Mouse (Mus musculus) thymus, postnatal 0 days (tissue): ENCODE data around the gene Cdkl5. TPM values are rescaled to one million over a fixed set of nuclear protein-coding genes. Genes with fewer than 3 reads are reported as not detected.
"Not testable (repeated sequence)": the region's sequence is repeated elsewhere in the genome, so short reads cannot be mapped to it uniquely, and the experiment has no call there.

Source experiments
- DNase-seq: peaks from one replicate; pipeline ENCODE4 v3.0.0-alpha.2; 2015; ENCODE audit warnings: low spot score
- polyA plus RNA-seq: library from polyadenylated mRNA; unstranded; fragments of >200 nt; fragmentation: Nextera tagmentation; extraction: Ambion mirVana; gene quantifications from 2 replicates; pipeline ENCODE4 v1.2.1, GENCODE M21; 2015

The Cdkl5 gene
- polyA plus RNA-seq, 1 experiment from 2014 or later: 0.48 TPM

DNA sequence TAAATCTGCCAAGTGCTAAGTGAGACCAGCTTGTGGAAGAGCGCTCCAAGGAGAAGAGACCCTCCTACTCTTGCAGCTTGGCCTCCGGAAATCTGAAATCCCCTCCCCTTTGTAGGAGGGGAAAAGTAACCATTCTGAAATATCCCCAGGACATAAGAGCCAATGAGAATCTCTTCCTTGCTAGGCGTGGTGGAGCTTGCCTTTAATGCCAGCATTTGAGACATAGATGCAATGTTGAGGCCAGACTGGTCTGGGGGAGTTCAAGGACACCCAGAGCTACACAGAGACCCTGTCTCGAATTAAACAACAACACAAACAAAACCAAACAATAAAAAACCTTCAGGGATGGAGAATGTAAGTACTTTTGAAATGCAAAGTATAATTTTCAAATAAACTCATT lies 87.6 kb downstream of the Cdkl5 start, which contains the start of gene Gja6:
Gja6 (minus strand) TSS at position 101 of the 400 bp plus-strand sequence.
- DNase-seq: no peak

DNA sequence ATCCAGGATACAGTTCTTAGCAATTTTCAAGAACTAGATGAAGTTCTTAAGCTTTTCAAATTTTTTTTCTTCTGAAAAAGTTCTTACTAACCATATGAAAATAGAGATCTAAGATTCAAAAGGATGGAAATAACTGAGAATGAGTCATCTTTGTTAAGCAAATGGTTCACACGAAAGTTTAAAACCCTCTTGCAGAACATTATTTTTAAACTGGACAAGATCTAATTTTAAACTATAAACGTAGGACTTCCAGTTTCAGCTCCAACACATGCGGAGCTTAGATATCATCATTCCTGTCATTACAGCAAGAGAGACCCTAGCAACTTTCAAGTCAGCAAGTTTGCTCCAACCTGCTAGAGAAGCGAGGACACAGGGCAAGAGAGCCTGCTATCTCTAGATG lies 88.0 kb downstream of the Cdkl5 start:
- no peak for DNase-seq

- DNase-seq: no peak
Observed at GRCm38 (mm10) chrX:160905913-160906312, 88.6 kb downstream of the Cdkl5 start.

GRCm38 (mm10) chrX:160905041-160905678 lies 89.3 kb downstream of the Cdkl5 start:
- no peak for DNase-seq

DNA sequence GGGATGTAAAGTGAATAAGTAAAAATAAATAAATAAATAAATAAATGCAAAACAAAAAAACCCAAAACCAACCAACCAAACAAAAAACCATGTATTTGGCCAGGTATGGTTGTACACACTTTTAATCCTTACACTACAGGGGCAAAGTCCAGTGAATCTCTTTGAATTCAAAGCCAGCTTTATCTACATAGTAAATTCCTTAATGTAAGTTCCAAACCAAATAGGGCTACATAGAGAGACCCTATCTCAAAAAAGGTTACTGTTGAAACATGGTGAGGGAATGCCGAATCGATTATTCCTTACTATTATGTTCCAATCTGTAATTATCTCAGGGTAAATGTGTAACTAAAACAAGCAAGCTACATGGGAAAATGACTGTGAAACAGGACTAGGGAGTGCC lies 93.4 kb downstream of the Cdkl5 start:
- no peak for DNase-seq

GRCm38 (mm10) chrX:160892077-160892476 lies 102.4 kb downstream of the Cdkl5 start:
- DNase-seq: no peak

DNA sequence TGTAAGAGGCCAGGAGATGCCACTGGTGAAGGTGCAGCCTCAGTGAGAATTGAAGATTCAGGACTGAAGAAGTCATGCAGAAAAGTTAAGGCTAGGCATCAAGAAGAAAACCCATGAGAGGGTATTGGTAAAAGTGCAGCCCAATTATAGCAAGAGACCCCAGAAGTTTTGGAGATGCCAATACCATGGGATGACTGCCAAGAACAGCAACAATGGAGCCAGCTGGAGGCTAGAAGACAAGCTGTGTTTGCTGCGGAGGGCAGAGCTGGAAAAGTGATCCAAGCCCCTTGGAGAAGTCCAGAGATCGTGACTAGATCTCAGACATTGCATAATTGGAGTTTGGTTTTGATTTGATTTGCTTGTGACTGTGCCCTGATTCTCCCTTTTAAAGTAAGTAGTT lies 108.2 kb downstream of the Cdkl5 start:
- DNase-seq: no peak

DNA sequence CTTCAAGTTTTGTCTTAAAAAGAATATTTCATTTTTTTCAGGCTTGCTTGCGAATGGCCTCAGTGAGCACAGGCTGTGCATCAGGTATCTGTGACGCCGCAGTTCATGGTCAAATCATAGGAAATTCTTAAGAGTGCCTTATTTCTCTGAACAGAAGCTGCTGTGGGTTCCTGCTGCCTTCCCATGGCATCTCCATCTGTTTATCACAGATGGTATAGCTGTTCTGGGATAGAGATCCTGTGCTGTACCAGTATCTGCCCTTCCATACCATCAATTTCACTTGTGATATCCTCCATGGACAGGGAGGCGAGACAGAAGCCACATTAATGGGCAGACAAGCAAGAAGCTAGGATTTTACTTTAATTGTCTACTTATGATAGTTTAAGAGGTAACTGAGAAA lies 127.9 kb downstream of the Cdkl5 start:
- DNase-seq: no peak

DNA sequence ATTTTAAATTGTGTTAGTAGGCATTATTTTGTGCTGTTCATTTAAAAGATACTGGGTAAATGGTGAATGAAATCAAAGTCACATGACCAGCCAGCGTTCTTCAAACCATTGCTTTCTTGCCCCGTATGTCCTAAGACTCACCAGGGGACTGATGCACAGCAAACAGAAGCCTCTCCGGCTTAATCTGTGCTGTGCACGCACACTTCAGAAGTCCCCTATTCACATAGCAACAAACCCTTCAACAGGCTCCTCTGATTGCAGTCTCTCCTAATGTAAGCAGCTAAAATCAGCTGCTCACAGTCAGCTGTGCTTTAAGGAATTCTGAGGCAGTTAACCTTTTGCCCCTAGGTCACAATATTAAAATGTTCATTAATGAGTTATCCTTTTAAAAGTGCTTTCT lies 129.5 kb downstream of the Cdkl5 start:
- no peak for DNase-seq

- DNase-seq: no peak
Observed at GRCm38 (mm10) chrX:160863689-160864383, 130.7 kb downstream of the Cdkl5 start.

- DNase-seq: no peak
Observed at GRCm38 (mm10) chrX:160808226-160808625, 186.3 kb downstream of the Cdkl5 start.

- no peak for DNase-seq
Observed at GRCm38 (mm10) chrX:160804409-160805150, 189.9 kb downstream of the Cdkl5 start.

- DNase-seq: no peak
Observed at GRCm38 (mm10) chrX:160794920-160795319, 199.6 kb downstream of the Cdkl5 start.

- DNase-seq: no peak
Observed at GRCm38 (mm10) chrX:160782276-160782675, 212.2 kb downstream of the Cdkl5 start.

DNA sequence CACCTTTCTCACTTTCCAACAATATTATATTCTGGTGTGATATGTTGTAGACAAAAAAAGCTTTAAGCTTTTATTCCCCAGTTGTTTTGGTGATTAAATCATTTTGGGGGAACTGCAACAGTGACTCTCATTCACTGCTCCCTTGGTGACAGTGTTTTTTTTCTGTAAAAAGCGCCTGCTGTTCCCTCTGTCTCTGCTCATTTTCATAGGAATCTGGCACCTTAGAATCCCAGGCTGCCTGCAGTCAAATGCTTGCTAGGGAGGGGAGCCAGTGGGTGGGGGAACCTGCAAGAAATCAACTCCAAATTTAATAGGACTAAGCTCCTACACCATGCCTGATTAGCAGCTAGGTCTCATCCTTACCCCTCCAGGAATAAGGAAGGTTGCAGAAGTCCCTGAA lies 221.5 kb downstream of the Cdkl5 start:
- no peak for DNase-seq

DNA sequence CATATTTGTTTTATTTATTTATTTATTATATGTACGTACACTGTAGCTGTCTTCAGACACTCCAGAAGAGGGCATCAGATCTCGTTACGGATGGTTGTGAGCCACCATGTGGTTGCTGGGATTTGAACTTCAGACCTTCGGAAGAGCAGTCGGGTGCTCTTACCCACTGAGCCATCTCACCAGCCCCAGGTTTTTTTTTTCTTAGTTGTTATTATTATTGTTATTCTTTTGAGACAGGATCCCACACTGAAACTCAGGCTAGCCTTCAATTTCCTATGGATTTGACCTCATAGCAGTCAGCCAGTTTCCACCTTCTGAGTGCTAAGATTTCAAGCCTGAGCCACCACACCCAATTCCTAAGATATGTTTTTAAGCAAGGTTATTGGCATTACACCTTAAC lies 224.9 kb downstream of the Cdkl5 start:
- not testable (repeated sequence) for DNase-seq

- no peak for DNase-seq
Observed at GRCm38 (mm10) chrX:160767713-160768112, 226.8 kb downstream of the Cdkl5 start, which contains the start of gene Rs1. Gene Rs1 (plus strand): TSS chrX:160768013.

DNA sequence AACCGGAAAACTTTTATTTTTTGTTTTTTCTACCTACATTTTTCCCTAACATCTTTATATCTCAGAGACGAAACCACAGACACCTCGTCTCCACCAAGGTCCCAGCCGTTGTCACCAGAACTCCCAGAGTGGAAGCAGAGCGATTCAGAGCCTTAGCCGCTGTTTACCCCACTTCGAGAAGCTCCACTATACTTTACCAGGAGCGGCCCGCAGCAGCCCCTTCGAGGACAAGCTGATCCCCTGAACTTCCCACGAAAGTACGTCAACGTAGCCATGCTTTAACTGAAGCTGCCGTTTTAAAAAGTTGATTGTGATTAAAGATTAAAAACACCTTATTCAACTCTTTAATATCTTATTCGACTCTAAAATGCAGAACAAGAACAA lies 228.3 kb downstream of the Cdkl5 start:
- no peak for DNase-seq

- DNase-seq: peak; percentile 89
Observed at GRCm38 (mm10) chrX:160765389-160766232, 228.9 kb downstream of the Cdkl5 start.

- DNase-seq: no peak
Observed at GRCm38 (mm10) chrX:160750808-160751207, 243.7 kb downstream of the Cdkl5 start.

DNA sequence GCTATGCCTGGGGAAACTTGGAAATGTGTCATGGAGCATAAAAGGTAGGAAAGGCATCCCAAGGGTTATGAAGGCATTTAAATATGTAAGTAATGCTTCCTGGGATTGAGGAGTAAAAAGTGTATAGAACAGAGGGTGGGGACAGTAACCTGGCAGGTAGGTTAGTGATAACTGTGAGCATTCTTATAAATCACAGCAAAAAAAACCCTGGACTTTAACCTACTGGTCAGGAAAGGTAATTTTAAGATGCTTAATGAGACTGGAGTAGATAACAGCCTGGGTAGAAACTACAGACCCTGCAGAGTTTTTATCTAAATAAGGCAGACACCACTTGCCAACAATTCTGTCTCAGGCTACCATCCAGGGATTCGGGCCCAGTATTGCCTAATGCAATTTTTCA lies 245.9 kb downstream of the Cdkl5 start:
- DNase-seq: no peak
